Mouse (Mus musculus): ENCODE data around the gene Rbm48. TPM values are rescaled to one million over a fixed set of nuclear protein-coding genes. Genes with fewer than 3 reads are reported as not detected.

The Rbm48 gene
- total and polyA plus RNA-seq, 2 experiments from 2014 or later: 19.6 to 19.8 TPM

DNA sequence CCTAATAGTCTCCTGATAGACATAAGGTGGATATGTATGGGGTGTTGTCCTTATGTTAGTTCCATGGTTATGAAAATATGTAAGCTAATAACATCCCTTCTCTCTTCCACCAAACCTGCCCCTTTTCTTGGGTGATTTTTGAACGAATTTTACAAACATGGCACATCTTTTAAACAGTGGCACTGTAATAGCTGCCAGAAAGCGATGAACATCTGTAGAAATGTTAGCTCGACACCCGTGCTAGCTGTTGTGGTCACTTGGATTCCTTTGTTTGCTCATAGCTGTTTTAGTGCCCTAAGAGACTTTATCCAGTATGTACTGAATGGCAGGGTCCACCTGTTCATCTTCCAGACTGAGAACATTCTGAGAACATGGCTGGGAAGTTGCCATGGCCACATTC lies 25.1 kb downstream of the Rbm48 start, which contains the start of gene 1700109H08Rik:
Gene 1700109H08Rik (plus strand): TSS at position 301 of the 400 bp plus-strand sequence.
- H3K27ac ChIP-seq (ENCODE audit: low read depth, low read length): no peak within 1 kb of the TSS
- no peaks in the 10 kb centered on the region for H3K9me3 ChIP-seq (ENCODE audit: low read length)
- H3K4me2 ChIP-seq (ENCODE audit: low read depth): no peak within 1 kb of the TSS
- no peak for ATAC-seq
- no peak for DNase-seq
- 95% methylated on average over 4 of the region's 4 CpGs for WGBS
- no peak for TF ChIP-seq CTCF (IDR thresholded peaks at IDR 0.05; ENCODE audit: low read depth)
- H3K36me3 ChIP-seq (ENCODE audit: insufficient read depth): peaks cover 75% of the 10 kb centered on the region
- no peak within 1 kb of the TSS for H3K9ac ChIP-seq
- no peaks in the 10 kb centered on the region for H3K4me1 ChIP-seq (ENCODE audit: insufficient read depth)
- no peaks in the 10 kb centered on the region for H3K27me3 ChIP-seq (ENCODE audit: insufficient read depth, low read length)
- H3K4me3 ChIP-seq (ENCODE audit: low read depth, low read length): no peak within 1 kb of the TSS

GRCm38 (mm10) chr5:3554198-3554597 lies 42.2 kb downstream of the Rbm48 start:
- TF ChIP-seq CTCF (IDR thresholded peaks at IDR 0.05; ENCODE audit: low read depth): no peak
- H3K27ac ChIP-seq (ENCODE audit: low read depth, low read length): no peak overlapping the region
- H3K4me2 ChIP-seq (ENCODE audit: low read depth): no peak overlapping the region
- no peaks in the 10 kb centered on the region for H3K9me3 ChIP-seq (ENCODE audit: low read length)
- ATAC-seq (no peak), DNase-seq (no peak)
- no peaks in the 10 kb centered on the region for H3K27me3 ChIP-seq (ENCODE audit: insufficient read depth, low read length)
- H3K9ac ChIP-seq: no peak overlapping the region
- no peak overlapping the region for H3K4me3 ChIP-seq (ENCODE audit: low read depth, low read length)
- peaks cover 30% of the 10 kb centered on the region for H3K36me3 ChIP-seq (ENCODE audit: insufficient read depth)
- no peaks in the 10 kb centered on the region for H3K4me1 ChIP-seq (ENCODE audit: insufficient read depth)
- WGBS: 87% methylated on average over 2 of the region's 2 CpGs

- no peaks in the 10 kb centered on the region for H3K9me3 ChIP-seq (ENCODE audit: low read length)
- H3K9ac ChIP-seq: no peak overlapping the region
- H3K4me1 ChIP-seq (ENCODE audit: insufficient read depth): no peaks in the 10 kb centered on the region
- H3K4me2 ChIP-seq (ENCODE audit: low read depth): no peak overlapping the region
- H3K27me3 ChIP-seq (ENCODE audit: insufficient read depth, low read length): no peaks in the 10 kb centered on the region
- no peak for ATAC-seq
- peaks cover 17% of the 10 kb centered on the region for H3K36me3 ChIP-seq (ENCODE audit: insufficient read depth)
- no peak for DNase-seq
- no peak overlapping the region for H3K27ac ChIP-seq (ENCODE audit: low read depth, low read length)
- WGBS: 89% methylated on average over 1 of the region's 1 CpGs
- no peak overlapping the region for H3K4me3 ChIP-seq (ENCODE audit: low read depth, low read length)
- TF ChIP-seq CTCF (IDR thresholded peaks at IDR 0.05; ENCODE audit: low read depth): no peak
These were observed 44.9 kb downstream of the Rbm48 start for GRCm38 (mm10) chr5:3551481-3551880.

DNA sequence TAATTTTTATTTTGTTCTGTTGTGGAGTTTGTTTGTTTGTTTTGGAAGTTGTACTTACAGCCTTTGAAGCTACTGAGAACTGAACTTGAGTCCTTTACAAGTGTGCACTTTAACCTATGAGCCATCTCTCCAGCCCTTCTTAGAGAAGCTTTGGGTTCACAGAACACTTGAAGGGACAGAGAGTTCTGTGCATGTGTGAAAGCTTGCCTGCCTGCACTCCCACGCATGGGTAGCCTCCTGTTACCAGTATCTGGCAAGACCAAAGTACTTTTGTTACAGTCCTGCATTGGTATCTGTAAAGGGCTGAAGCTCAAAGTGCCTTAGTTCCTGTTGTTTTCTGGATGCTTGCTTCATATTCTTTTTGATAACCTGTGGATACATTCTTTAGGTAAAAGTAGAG lies 50.2 kb downstream of the Rbm48 start:
- Histone ChIP-seq H3K9me3 (ENCODE audit: low read length) (no peaks in the 10 kb centered on the region), H3K4me2 (ENCODE audit: low read depth) (no peak overlapping the region), H3K27ac (ENCODE audit: low read depth, low read length) (no peak overlapping the region), H3K4me1 (ENCODE audit: insufficient read depth) (no peaks in the 10 kb centered on the region), H3K36me3 (ENCODE audit: insufficient read depth) (peaks cover 3% of the 10 kb centered on the region; the same call in 1 of the 2 replicates), H3K4me3 (ENCODE audit: low read depth, low read length) (no peak overlapping the region), H3K9ac (no peak overlapping the region), H3K27me3 (ENCODE audit: insufficient read depth, low read length) (no peaks in the 10 kb centered on the region)
- DNase-seq (no peak), ATAC-seq (no peak)
- WGBS: 89% methylated on average over 1 of the region's 1 CpGs
- TF ChIP-seq CTCF (IDR thresholded peaks at IDR 0.05; ENCODE audit: low read depth): no peak

DNA sequence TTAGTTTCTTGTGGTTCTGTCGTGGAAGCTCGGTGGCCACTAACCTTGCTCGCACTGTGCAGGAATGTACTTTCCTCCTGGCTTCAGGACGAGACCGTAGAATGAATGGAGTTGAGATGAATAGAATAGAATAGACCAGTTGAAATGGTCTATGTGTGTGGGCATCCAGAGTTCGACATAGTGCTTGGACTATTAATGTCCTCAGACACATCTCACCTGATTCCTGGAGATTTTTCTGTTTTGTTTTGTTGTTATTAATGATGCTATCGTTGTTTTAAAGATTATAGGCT lies 52.0 kb downstream of the Rbm48 start:
- peaks cover 3% of the 10 kb centered on the region; the same call in 1 of the 2 replicates for H3K36me3 ChIP-seq (ENCODE audit: insufficient read depth)
- no peaks in the 10 kb centered on the region for H3K27me3 ChIP-seq (ENCODE audit: insufficient read depth, low read length)
- peak overlapping the region; percentile 78 for H3K9ac ChIP-seq
- no peaks in the 10 kb centered on the region for H3K4me1 ChIP-seq (ENCODE audit: insufficient read depth)
- no peaks in the 10 kb centered on the region for H3K9me3 ChIP-seq (ENCODE audit: low read length)
- H3K4me3 ChIP-seq (ENCODE audit: low read depth, low read length): peak overlapping the region; percentile 79
- WGBS: 9% methylated on average over 7 of the region's 7 CpGs
- no peak for TF ChIP-seq CTCF (IDR thresholded peaks at IDR 0.05; ENCODE audit: low read depth)
- no peak for DNase-seq
- H3K4me2 ChIP-seq (ENCODE audit: low read depth): peak overlapping the region; percentile 52
- ATAC-seq: no peak; the same call in 1 of the 2 replicates
- H3K27ac ChIP-seq (ENCODE audit: low read depth, low read length): no peak overlapping the region

- Histone ChIP-seq H3K4me2 (ENCODE audit: low read depth) (peak within 1 kb of the TSS; percentile 52), H3K36me3 (ENCODE audit: insufficient read depth) (peaks cover 3% of the 10 kb centered on the region; the same call in 1 of the 2 replicates), H3K27me3 (ENCODE audit: insufficient read depth, low read length) (no peaks in the 10 kb centered on the region), H3K4me3 (ENCODE audit: low read depth, low read length) (peak within 1 kb of the TSS; percentile 79), H3K27ac (ENCODE audit: low read depth, low read length) (peak within 1 kb of the TSS; percentile 89), H3K9ac (peak within 1 kb of the TSS; percentile 78), H3K9me3 (ENCODE audit: low read length) (no peaks in the 10 kb centered on the region), H3K4me1 (ENCODE audit: insufficient read depth) (no peaks in the 10 kb centered on the region)
- WGBS: under 1% methylated on average over 80 of the region's 80 CpGs
- peak; percentile 96 for TF ChIP-seq CTCF (IDR thresholded peaks at IDR 0.05; ENCODE audit: low read depth)
- DNase-seq (peak; percentile 96), ATAC-seq (peak; percentile 97)
These were observed 52.5 kb downstream of the Rbm48 start, which contains the start of gene Fam133b for GRCm38 (mm10) chr5:3543629-3544479. TSS of gene Fam133b (plus strand) at chr5:3543833.

- 81% methylated on average over 6 of the region's 6 CpGs for WGBS
- H3K9me3 ChIP-seq (ENCODE audit: low read length): no peaks in the 10 kb centered on the region
- ATAC-seq: no peak
- TF ChIP-seq CTCF (IDR thresholded peaks at IDR 0.05; ENCODE audit: low read depth): no peak
- no peaks in the 10 kb centered on the region for H3K36me3 ChIP-seq (ENCODE audit: insufficient read depth)
- no peaks in the 10 kb centered on the region for H3K27me3 ChIP-seq (ENCODE audit: insufficient read depth, low read length)
- no peak overlapping the region for H3K4me3 ChIP-seq (ENCODE audit: low read depth, low read length)
- no peak for DNase-seq
- no peak overlapping the region for H3K27ac ChIP-seq (ENCODE audit: low read depth, low read length)
- H3K9ac ChIP-seq: no peak overlapping the region
- no peaks in the 10 kb centered on the region for H3K4me1 ChIP-seq (ENCODE audit: insufficient read depth)
- no peak overlapping the region for H3K4me2 ChIP-seq (ENCODE audit: low read depth)
These were observed 54.5 kb downstream of the Rbm48 start for GRCm38 (mm10) chr5:3541871-3542270.
